Mouse (Mus musculus): ENCODE data around the gene Ddx39b.

Gene Ddx39b

GRCm38 (mm10) chr17:35244999-35245398 is 3.5 kb downstream of the Ddx39b start:
- no peak for DNase-seq (ENCODE audit: low read depth, low spot score)

DNA sequence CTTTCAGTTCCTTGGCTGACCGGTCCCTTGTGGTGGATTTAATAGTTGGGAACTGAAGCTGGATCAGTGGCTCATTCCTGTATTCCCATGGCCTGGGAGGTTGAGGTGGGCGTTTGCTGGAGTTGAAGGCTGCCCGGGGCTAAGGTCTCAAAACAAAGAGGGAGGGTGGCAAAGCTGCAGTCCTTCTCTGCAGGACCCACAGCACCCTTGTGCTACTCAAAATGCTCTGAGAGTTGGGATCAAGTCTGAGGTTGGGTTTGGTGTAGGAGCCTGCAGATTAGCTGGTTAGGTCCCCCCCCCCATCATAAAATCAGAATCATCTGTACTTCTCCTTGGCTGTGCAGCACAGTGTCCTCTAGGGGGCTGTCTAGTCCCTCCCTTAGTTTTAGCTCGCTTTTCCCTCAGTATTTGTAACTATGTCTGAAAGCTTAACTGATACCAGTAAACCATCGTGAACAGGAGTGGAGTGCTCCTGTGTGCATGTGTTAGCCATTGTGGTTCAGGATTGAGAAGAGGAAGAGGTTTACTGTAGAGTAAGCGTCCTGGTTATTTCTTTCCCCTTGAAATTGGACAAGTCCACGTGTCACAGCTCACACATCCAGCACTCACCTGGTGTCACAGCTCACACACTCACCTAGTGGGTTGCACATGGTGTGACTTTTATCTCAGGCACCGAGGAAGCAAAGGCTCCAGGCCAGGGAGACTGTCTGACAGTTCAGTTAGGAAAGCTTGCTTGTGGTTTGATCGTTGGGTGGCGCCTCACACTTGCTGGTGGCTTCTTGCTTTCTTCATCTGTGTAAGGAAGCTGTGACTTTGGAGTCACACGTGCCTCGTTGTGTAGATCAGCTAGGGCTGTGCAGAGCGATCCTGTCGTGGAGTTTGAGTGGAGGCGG is 4.4 kb downstream of the Ddx39b start:
- peak; percentile 72 for DNase-seq (ENCODE audit: low read depth, low spot score)

DNA sequence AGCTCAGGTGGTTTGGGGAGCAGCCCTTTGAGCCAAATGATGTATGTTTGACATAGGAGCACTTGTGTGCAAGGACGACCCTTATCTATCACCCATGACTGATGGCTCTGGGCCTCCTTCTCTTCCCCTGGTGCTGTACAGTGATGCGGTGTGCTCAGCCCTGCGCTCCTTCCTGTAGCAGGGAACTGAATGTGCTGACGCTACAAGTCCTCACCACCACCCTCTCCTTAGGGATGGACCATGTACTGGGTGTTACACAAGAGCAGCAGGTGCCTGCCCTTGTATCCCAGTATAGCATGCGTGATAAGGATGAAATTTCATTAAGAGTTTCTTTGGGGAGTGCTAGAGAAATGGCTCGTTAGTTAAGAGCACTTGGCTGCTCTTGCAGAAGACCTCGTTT is 5.6 kb downstream of the Ddx39b start:
- DNase-seq (ENCODE audit: low read depth, low spot score) = no peak

GRCm38 (mm10) chr17:35248986-35249385 is 7.4 kb downstream of the Ddx39b start:
- no peak for DNase-seq (ENCODE audit: low read depth, low spot score)

GRCm38 (mm10) chr17:35249451-35250197 is 8.1 kb downstream of the Ddx39b start:
- DNase-seq (ENCODE audit: low read depth, low spot score) = no peak

DNA sequence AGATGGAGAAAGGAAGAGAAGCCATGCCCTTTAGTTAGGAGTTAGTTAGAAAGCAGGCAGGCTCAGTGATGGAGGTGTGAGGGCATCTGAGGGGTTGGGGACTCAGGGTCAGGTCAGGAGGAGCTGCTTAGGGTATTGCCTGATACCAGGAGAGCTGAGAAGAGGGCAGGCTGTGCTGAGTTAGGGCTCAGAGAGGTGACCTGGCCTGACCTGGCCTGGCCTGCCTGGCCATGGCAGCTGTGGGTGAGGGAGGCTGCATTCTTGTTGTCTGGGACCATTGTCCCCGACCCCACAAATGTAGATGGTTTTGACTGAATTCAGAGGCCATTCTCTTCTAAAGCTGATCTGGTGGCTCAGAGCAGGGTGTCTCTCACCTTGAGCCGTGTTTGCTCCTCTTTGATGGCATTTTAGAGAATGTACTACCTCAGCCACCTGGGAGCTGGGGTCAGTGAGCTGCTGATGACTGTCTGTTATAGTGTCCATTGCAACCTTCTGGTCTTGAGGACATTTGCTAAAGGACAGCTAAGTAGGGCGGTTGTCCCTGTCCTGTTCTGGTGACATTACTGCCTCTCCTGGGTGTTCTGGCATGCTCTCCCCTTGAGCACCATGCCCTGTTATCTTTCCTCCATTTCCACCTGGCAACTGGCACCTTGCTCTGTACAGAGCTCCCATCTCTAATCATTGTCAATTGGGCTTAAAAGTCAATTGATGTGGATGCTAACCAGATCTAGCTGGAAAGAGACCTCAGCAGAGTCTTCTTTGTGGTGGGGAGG is 9.0 kb downstream of the Ddx39b start:
- no peak for DNase-seq (ENCODE audit: low read depth, low spot score)

DNA sequence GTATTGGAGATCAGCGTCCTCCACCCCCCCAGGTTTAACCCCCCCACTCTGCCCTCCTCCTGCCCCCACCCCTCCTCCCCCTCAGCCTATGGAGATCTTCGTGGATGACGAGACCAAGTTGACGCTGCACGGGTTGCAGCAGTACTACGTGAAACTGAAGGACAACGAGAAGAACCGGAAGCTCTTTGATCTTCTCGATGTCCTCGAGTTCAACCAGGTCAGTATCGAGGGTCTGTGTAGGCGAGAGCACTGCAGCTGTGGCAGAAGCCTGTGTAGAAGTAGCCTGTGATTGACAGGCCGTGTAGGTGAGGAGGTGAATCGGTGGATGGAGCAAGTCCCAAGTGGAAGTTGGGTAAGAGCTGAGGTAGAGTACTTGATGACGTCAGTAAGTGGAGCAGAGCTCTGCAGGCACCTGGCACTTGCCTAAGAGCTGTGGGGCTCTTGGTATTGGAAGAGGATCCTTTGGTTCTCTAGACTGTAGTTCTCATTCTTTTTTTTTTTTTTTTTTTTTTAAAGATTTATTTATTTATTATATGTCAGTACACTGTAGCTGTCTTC is 9.7 kb downstream of the Ddx39b start:
- peak; percentile 61 for DNase-seq (ENCODE audit: low read depth, low spot score)

- DNase-seq (ENCODE audit: low read depth, low spot score) = no peak
Measured at GRCm38 (mm10) chr17:35251981-35252380, 10.4 kb downstream of the Ddx39b start.

- DNase-seq (ENCODE audit: low read depth, low spot score) = no peak
Measured at GRCm38 (mm10) chr17:35252619-35253292, 11.2 kb downstream of the Ddx39b start.

DNA sequence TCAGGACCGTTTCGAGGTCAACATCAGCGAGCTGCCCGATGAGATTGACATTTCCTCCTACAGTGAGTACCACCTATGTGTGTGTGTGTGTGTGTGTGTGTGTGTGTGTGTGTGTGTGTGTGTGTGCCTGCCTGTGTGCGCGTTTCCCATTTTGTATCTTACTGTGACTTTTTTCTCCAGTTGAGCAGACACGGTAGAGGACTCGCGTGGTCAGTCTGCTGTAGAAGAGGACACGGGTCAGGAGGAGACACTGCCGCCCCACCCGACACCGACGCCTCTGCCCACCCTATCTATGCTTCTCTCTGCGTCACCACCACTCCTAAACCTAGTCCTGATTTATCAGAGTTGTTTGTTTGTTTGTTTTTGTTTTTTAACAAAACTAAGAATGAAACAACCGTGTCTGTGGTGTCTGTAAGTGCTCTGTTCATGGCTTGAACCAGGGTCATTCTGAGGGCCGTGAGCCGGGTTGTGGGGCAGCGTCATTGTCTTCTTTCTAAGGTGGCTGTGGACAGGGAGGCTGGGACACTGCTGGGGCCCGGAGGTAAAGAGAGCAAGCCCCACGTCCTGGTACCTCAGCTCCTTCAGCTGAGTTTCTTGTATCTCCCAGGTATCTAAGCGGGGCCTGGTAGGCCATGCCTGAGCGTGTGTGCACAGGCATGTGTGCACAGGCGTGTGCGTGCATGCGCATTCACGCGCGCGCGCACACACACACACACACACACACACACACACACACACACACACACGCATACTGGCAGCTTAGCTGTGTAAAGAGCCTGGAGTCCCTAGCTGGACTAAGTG is 11.9 kb downstream of the Ddx39b start:
- DNase-seq (ENCODE audit: low read depth, low spot score) = no peak

DNA sequence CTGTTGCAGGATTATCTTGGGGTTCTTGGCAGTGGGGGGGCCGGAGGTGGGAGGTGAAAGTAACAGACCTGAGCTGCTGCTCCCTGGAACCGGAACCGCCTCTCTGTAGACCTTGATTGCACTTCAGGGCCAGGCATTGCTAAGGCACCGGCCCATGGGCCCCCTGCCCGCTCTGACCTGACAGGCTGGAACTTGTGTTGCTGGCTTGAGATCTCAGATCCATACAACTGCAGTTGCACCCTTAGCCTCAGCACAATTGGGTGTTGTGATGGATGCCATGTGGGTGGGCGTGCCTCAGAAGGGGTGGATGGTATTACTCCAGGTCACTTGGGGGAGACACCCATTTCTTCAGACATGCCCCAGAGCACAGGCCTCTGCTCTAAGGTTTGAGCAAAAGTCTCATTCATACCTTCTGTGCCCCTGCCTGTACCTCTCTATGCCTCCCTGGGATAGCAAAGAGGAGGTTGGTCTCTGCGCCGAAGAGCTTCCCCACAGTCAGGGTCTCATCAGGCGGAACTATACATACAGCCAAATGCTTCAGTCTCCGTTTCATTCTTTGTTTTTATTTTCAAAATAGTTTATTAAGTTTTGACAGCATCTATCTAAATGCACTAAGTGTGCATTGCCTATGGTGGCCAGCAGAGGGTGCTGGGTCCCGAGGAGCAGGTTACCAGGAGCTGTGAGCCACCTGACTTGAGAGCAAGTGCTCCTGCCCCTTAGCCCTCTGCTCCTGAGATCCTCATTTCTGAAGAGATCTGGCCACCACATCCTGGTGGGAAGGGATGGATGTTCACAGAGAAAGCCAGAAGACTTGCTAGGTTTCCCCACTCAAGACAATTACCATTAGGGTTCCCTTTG is 12.9 kb downstream of the Ddx39b start:
- peak; percentile 69 for DNase-seq (ENCODE audit: low read depth, low spot score)

DNA sequence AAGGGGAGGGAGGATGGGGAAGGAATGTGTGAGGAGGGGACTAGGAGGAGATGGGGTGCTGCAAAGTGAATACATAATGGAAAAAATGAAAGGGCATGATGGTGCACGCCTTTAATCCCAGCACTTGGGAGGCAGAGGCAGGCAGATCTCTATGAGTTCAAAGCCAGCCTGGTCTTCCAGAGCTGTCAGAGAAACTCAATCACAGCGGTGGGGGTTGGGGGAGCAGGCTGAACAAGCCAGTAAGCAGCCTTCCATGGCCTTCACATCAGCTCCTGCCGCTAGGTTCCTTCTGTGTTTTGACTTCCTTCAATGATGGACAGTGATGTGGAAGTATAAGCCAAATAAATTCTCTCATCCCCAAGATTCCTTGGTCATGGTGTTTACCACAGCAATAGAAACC is 13.8 kb downstream of the Ddx39b start:
- no peak for DNase-seq (ENCODE audit: low read depth, low spot score)

DNA sequence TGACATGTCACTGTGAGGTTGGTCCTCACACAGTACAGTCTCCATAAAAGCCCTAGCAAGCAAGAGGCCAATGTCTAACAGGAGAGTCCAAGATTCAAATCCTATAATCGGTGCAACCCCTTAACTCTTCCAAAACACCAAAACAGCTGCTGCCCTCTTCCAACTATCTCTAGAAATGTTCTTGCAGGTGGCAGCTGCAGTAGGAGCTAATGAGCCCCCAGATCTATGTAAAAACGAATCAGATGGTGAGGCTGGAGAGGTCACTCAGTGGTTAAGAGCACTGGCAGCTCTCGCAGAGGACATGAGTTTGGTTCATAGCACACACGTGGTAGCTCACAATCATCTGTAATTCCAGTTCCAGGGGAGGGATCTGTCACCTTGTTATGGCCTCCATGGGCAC is 14.2 kb downstream of the Ddx39b start:
- no peak for DNase-seq (ENCODE audit: low read depth, low spot score)

- DNase-seq (ENCODE audit: low read depth, low spot score) = no peak
Measured at GRCm38 (mm10) chr17:35257378-35257777, 15.8 kb downstream of the Ddx39b start.

- peak; percentile 92 for DNase-seq (ENCODE audit: low read depth, low spot score)
Measured at GRCm38 (mm10) chr17:35257824-35258491, 16.4 kb downstream of the Ddx39b start.

DNA sequence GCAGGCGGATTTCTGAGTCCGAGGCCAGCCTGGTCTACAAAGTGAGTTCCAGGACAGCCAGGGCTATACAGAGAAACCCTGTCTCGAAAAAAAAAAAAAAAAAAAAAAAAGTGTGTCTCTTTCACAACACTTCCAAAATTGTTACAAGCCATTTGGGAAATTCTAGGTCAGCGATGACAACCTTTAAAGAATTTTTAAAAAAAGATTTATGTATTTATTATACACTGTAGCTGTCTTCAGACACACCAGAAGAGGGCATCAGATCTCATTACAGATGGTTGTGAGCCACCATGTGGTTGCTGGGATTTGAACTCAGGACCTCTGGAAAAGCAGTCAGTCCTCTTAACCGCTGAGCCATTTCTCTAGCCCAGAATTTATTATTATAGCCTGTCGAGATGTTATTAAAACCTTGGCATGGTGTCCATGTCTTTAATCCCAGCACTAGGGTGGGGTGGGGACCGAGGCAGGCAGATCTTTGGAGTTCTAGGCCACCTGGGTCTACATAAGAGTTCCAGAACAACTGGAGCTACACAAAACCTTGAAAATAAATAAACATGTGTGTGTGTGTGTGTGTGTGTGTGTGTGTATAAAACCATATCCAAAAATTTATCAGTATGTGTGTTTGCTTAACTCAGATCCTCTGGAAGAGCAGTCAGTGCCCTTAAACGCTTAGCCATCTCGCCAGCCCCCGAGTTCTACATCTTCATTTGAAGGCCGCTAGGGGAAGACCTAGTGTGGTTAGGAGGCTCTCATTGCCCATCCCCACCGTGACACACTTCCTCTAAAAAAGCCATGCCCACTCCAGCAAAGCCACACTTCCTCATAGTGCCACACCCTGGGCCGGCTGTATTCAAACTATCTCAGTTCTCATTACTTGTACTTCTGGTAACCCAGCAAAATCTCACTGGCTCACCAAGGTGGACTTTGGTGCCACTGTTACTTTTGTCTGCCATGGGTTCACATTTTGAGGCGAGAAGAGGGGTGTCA is 17.2 kb downstream of the Ddx39b start:
- DNase-seq (ENCODE audit: low read depth, low spot score) = no peak

GRCm38 (mm10) chr17:35259621-35260020 is 18.1 kb downstream of the Ddx39b start:
- no peak for DNase-seq (ENCODE audit: low read depth, low spot score)

DNA sequence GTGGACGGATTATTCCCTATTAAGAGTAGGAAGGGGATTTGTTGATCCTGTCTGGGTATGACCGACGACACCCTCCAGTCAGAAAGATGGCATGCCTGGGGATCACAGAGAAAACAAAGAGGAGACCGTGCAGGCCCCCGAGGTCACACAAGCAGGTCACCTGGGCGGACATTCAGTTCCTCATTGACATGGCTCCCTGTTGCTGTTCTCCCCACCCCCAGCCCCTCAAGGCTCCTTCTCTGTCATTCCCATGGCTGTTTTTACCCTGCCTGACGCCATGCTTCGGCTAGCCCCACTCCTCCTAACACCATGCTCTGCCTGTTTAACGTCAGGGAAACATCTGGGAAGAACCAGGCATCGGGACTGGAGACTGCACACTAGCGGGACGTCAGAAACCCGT is 20.1 kb downstream of the Ddx39b start:
- no peak for DNase-seq (ENCODE audit: low read depth, low spot score)

Measured in brain, adult 2 months (tissue).